Mouse (Mus musculus) layer of hippocampus, adult 11-12 months (tissue): ENCODE data around the gene Cmah.

Experiments
- DNase-seq: peaks from one replicate; pipeline ENCODE4 v3.0.0; 2022; ENCODE audit warnings: low spot score

Cmah gene

GRCm38 (mm10) chr13:24418024-24418423, 90.8 kb downstream of the Cmah start:
- no peak for DNase-seq

GRCm38 (mm10) chr13:24418814-24419213, 91.6 kb downstream of the Cmah start:
- no peak for DNase-seq

GRCm38 (mm10) chr13:24419560-24420250, 92.5 kb downstream of the Cmah start:
- no peak for DNase-seq

GRCm38 (mm10) chr13:24421987-24422386, 94.8 kb downstream of the Cmah start:
- no peak for DNase-seq

GRCm38 (mm10) chr13:24430215-24430614, 103.0 kb downstream of the Cmah start:
- DNase-seq = no peak

- DNase-seq = no peak
Measured at GRCm38 (mm10) chr13:24431593-24431992, 104.4 kb downstream of the Cmah start.

- no peak for DNase-seq
Measured at GRCm38 (mm10) chr13:24442272-24442671, 115.1 kb downstream of the Cmah start.

GRCm38 (mm10) chr13:24443763-24444347, 116.7 kb downstream of the Cmah start:
- DNase-seq = no peak

GRCm38 (mm10) chr13:24444709-24445108, 117.5 kb downstream of the Cmah start:
- DNase-seq = no peak

GRCm38 (mm10) chr13:24445166-24445565, 118.0 kb downstream of the Cmah start:
- no peak for DNase-seq

GRCm38 (mm10) chr13:24446081-24446480, 118.9 kb downstream of the Cmah start:
- no peak for DNase-seq

GRCm38 (mm10) chr13:24447043-24447442, 119.8 kb downstream of the Cmah start:
- DNase-seq = no peak

GRCm38 (mm10) chr13:24448578-24448977, 121.4 kb downstream of the Cmah start:
- no peak for DNase-seq

GRCm38 (mm10) chr13:24451455-24451854, 124.3 kb downstream of the Cmah start:
- DNase-seq = no peak

GRCm38 (mm10) chr13:24453737-24454136, 126.5 kb downstream of the Cmah start:
- no peak for DNase-seq

- no peak for DNase-seq
Measured at GRCm38 (mm10) chr13:24456385-24456784, 129.2 kb downstream of the Cmah start.

- DNase-seq = no peak
Measured at GRCm38 (mm10) chr13:24460517-24460916, 133.3 kb downstream of the Cmah start.

GRCm38 (mm10) chr13:24463767-24464166, 136.6 kb downstream of the Cmah start:
- no peak for DNase-seq

- no peak for DNase-seq
Measured at GRCm38 (mm10) chr13:24466027-24466426, 138.8 kb downstream of the Cmah start.

- DNase-seq = no peak
Measured at GRCm38 (mm10) chr13:24467806-24468205, 140.6 kb downstream of the Cmah start.

GRCm38 (mm10) chr13:24477564-24477963, 150.4 kb downstream of the Cmah start:
- DNase-seq = no peak

- DNase-seq = no peak
Measured at GRCm38 (mm10) chr13:24479516-24479915, 152.3 kb downstream of the Cmah start.

- DNase-seq = no peak
Measured at GRCm38 (mm10) chr13:24480824-24481223, 153.6 kb downstream of the Cmah start.
